Mouse (Mus musculus) CH12.LX (cell line): ENCODE results near the gene Hist1h3c. TPM values are rescaled to one million over a fixed set of nuclear protein-coding genes. Genes with fewer than 3 reads are reported as not detected.

Source experiments
- DNase-seq: peaks from one replicate; pipeline ENCODE4 v3.0.0-alpha.2; 2013; ENCODE audit errors: extremely low read depth
- H3K27ac ChIP-seq: 2 replicates; pipeline ENCODE4 v1.5.1; 2012; ENCODE audit warnings: low read depth, mild to moderate bottlenecking, control low read depth, moderate library complexity; ENCODE audit not compliant: insufficient read depth
- H3K27me3 ChIP-seq: replicated peaks from 2 replicates; pipeline ENCODE3; 2012; ENCODE audit warnings: inconsistent platforms
- H3K36me3 ChIP-seq, 2 experiments: replicated peaks in 1 of 2; 2 replicates each; pipeline versions ENCODE3 to v1.6.1; 2012; ENCODE audit warnings: inconsistent platforms in 1 of 2, low read length in 1 of 2, mild to moderate bottlenecking in 1 of 2, mixed read lengths in 1 of 2, moderate library complexity in 1 of 2; ENCODE audit not compliant: control insufficient read depth in 1 of 2, insufficient read depth in 1 of 2
- H3K4me1 ChIP-seq, 2 experiments: 2 replicates each; pipeline ENCODE4 v1.6.1; 2012; ENCODE audit warnings: inconsistent platforms in 1 of 2, moderate library complexity in 1 of 2; ENCODE audit not compliant: insufficient read depth in 2 of 2, control insufficient read depth in 1 of 2
- H3K4me2 ChIP-seq: 2 replicates; pipeline ENCODE4 v1.6.1; 2012; ENCODE audit warnings: low read depth, mild to moderate bottlenecking, control low read depth; ENCODE audit not compliant: poor library complexity, insufficient read depth, severe bottlenecking
- H3K4me3 ChIP-seq, 3 experiments: fragments of 150-350 bp in 1 of 3; sonication (generic) in 1 of 3; replicated peaks in 1 of 3; 2 replicates each; pipeline versions ENCODE3 to v1.5.1; 2011 to 2012; ENCODE audit warnings: low read depth in 2 of 3, low read length in 2 of 3, mild to moderate bottlenecking in 2 of 3, moderate library complexity in 2 of 3, control low read depth in 1 of 3, improper control_type of control experiment in 1 of 3, inconsistent platforms in 1 of 3, mixed read lengths in 1 of 3; ENCODE audit not compliant: poor library complexity in 1 of 3
- H3K79me2 ChIP-seq: replicated peaks from 2 replicates; pipeline ENCODE4 v1.6.1; 2012; ENCODE audit warnings: mild to moderate bottlenecking, moderate library complexity; ENCODE audit not compliant: control insufficient read depth, poor library complexity, insufficient read depth, severe bottlenecking; ENCODE audit errors: extremely low read depth
- H3K9ac ChIP-seq: 2 replicates; pipeline ENCODE4 v1.6.1; 2012; ENCODE audit warnings: low read depth, mild to moderate bottlenecking, control low read depth, moderate library complexity; ENCODE audit not compliant: insufficient read depth
- H3K9me3 ChIP-seq: replicated peaks from 2 replicates; pipeline ENCODE3; 2012; ENCODE audit warnings: low read length, inconsistent platforms, mixed read lengths
- BHLHE40 ChIP-seq: IDR thresholded peaks from 2 replicates; pipeline ENCODE4 v1.6.1; 2011; ENCODE audit warnings: mild to moderate bottlenecking, low read depth, low read length, improper control_type of control experiment
- CHD2 ChIP-seq: IDR thresholded peaks from 2 replicates; pipeline ENCODE4 v1.6.1; 2011; ENCODE audit warnings: low read length, improper control_type of control experiment
- CTCF ChIP-seq, 2 experiments: IDR thresholded peaks in 1 of 2; conservative IDR thresholded peaks in 1 of 2; 2 replicates each; pipeline ENCODE4 v1.5.1; 2011 to 2012; ENCODE audit warnings: low read depth in 2 of 2, low read length in 2 of 2, improper control_type of control experiment in 1 of 2, inconsistent platforms in 1 of 2, mild to moderate bottlenecking in 1 of 2, moderate library complexity in 1 of 2
- E2F4 ChIP-seq: IDR thresholded peaks from 2 replicates; pipeline ENCODE4 v1.6.1; 2011; ENCODE audit warnings: low read depth, low read length, improper control_type of control experiment; ENCODE audit not compliant: insufficient replicate concordance
- ELF1 ChIP-seq: IDR thresholded peaks from 2 replicates; pipeline ENCODE4 v1.6.1; 2014; ENCODE audit warnings: low read depth, mild to moderate bottlenecking, inconsistent platforms, low read length, improper control_type of control experiment
- EP300 ChIP-seq: IDR thresholded peaks from 2 replicates; pipeline ENCODE4 v1.6.1; 2011; ENCODE audit warnings: low read length, improper control_type of control experiment
- GABPA ChIP-seq: IDR thresholded peaks from 2 replicates; pipeline ENCODE4 v1.6.1; 2012; ENCODE audit warnings: low read depth, low read length, improper control_type of control experiment, inconsistent platforms; ENCODE audit not compliant: insufficient replicate concordance
- HCFC1 ChIP-seq: IDR thresholded peaks from 2 replicates; pipeline ENCODE4 v1.6.1; 2012; ENCODE audit warnings: low read depth, mild to moderate bottlenecking, inconsistent platforms, low read length, improper control_type of control experiment
- JUN ChIP-seq: IDR thresholded peaks from 2 replicates; pipeline ENCODE4 v1.6.1; 2011; ENCODE audit warnings: low read depth, mild to moderate bottlenecking, low read length, improper control_type of control experiment, moderate library complexity; ENCODE audit not compliant: insufficient read depth
- JUND ChIP-seq: conservative IDR thresholded peaks from 2 replicates; pipeline ENCODE4 v1.6.1; 2011; ENCODE audit warnings: low read depth, low read length, improper control_type of control experiment
- MAX ChIP-seq: IDR thresholded peaks from 2 replicates; pipeline ENCODE4 v1.6.1; 2011; ENCODE audit warnings: low read length, improper control_type of control experiment
- MAZ ChIP-seq: IDR thresholded peaks from 2 replicates; pipeline ENCODE4 v1.6.1; 2012; ENCODE audit warnings: low read depth, mild to moderate bottlenecking, inconsistent platforms, low read length, improper control_type of control experiment, moderate library complexity
- MEF2A ChIP-seq: IDR thresholded peaks from 2 replicates; pipeline ENCODE4 v1.6.1; 2014; ENCODE audit warnings: low read depth, mild to moderate bottlenecking, inconsistent platforms, low read length, improper control_type of control experiment, borderline replicate concordance
- MXI1 ChIP-seq: IDR thresholded peaks from 2 replicates; pipeline ENCODE4 v1.6.1; 2011; ENCODE audit warnings: mild to moderate bottlenecking, low read depth, low read length, improper control_type of control experiment
- MYC ChIP-seq: IDR thresholded peaks from 2 replicates; pipeline ENCODE4 v1.6.1; 2011; ENCODE audit warnings: low read depth, mild to moderate bottlenecking, improper control_type of control experiment, low read length
- NELFE ChIP-seq: IDR thresholded peaks from 2 replicates; pipeline ENCODE4 v1.6.1; 2011; ENCODE audit warnings: low read depth, low read length, improper control_type of control experiment
- NRF1 ChIP-seq: IDR thresholded peaks from 2 replicates; pipeline ENCODE4 v1.6.1; 2014; ENCODE audit warnings: low read depth, mild to moderate bottlenecking, inconsistent platforms, low read length, improper control_type of control experiment, moderate library complexity
- PAX5 ChIP-seq: IDR thresholded peaks from 2 replicates; pipeline ENCODE4 v1.6.1; 2012; ENCODE audit warnings: low read length, inconsistent platforms, mixed read lengths
- POLR2A ChIP-seq: IDR thresholded peaks from 2 replicates; pipeline ENCODE4 v1.6.1; 2011; ENCODE audit warnings: low read depth, mild to moderate bottlenecking, improper control_type of control experiment, low read length
- RAD21 ChIP-seq: IDR thresholded peaks from 2 replicates; pipeline ENCODE4 v1.6.1; 2011; ENCODE audit warnings: low read depth, mild to moderate bottlenecking, low read length, improper control_type of control experiment, moderate library complexity
- SIN3A ChIP-seq: IDR thresholded peaks from 2 replicates; pipeline ENCODE4 v1.6.1; 2012; ENCODE audit warnings: low read length, improper control_type of control experiment, inconsistent platforms
- SMC3 ChIP-seq: IDR thresholded peaks from 2 replicates; pipeline ENCODE4 v1.6.1; 2011; ENCODE audit warnings: low read depth, low read length, improper control_type of control experiment
- TBP ChIP-seq: conservative IDR thresholded peaks from 2 replicates; pipeline ENCODE4 v1.6.1; 2011; ENCODE audit warnings: low read depth, low read length, improper control_type of control experiment
- TCF12 ChIP-seq: IDR thresholded peaks from 2 replicates; pipeline ENCODE4 v1.6.1; 2014; ENCODE audit warnings: low read depth, mild to moderate bottlenecking, inconsistent platforms, low read length, improper control_type of control experiment
- UBTF ChIP-seq: IDR thresholded peaks from 2 replicates; pipeline ENCODE4 v1.6.1; 2012; ENCODE audit warnings: low read depth, mild to moderate bottlenecking, inconsistent platforms, low read length, improper control_type of control experiment, moderate library complexity
- USF1 ChIP-seq: IDR thresholded peaks from 2 replicates; pipeline ENCODE4 v1.6.1; 2014; ENCODE audit warnings: low read depth, mild to moderate bottlenecking, inconsistent platforms, low read length, improper control_type of control experiment
- USF2 ChIP-seq: conservative IDR thresholded peaks from 2 replicates; pipeline ENCODE4 v1.6.1; 2011; ENCODE audit warnings: low read depth, low read length, improper control_type of control experiment
- ZC3H11A ChIP-seq: IDR thresholded peaks from 2 replicates; pipeline ENCODE4 v1.6.1; 2012; ENCODE audit warnings: low read depth, mild to moderate bottlenecking, inconsistent platforms, low read length, improper control_type of control experiment
- ZKSCAN1 ChIP-seq: IDR thresholded peaks from 2 replicates; pipeline ENCODE4 v1.6.1; 2012; ENCODE audit warnings: low read depth, inconsistent platforms, low read length, improper control_type of control experiment, borderline replicate concordance
- ZMIZ1 ChIP-seq: IDR thresholded peaks from 2 replicates; pipeline ENCODE4 v1.6.1; 2012; ENCODE audit warnings: low read depth, mild to moderate bottlenecking, inconsistent platforms, low read length, improper control_type of control experiment
- dilution Hi-C: fragments of 300-500 bp; cut with MboI; formaldehyde crosslinking; loops from 2 replicates; pipeline ENCODE4 v1.14.3; 2020; ENCODE audit warnings: low sequenced_read_pairs; ENCODE audit not compliant: extremely low pct_unique_long_range_greater_than_20kb, extremely low pct_ligation_motif_present
- in situ Hi-C: fragments of 300-500 bp; cut with MboI; formaldehyde crosslinking; loops from 3 replicates; pipeline ENCODE4 v1.14.3; 2019; ENCODE audit warnings: low sequenced_read_pairs, low pct_ligation_motif_present, low pct_unique_long_range_greater_than_20kb, mixed read lengths
- polyA plus RNA-seq: library from polyadenylated mRNA; unstranded; fragments of >175 nt; gene quantifications from 2 replicates; pipeline ENCODE4 v1.2.1, GENCODE M21; 2012; ENCODE audit warnings: low read depth; ENCODE audit not compliant: insufficient read length
- total RNA-seq, 2 experiments: library from RNA; depleted of rRNA; stranded (reverse); fragments of 300-350 nt in 1 of 2; fragments of >200 nt in 1 of 2; gene quantifications; 2 replicates each; pipeline ENCODE4 v1.2.3; 2012 to 2014

The Hist1h3c gene
- total and polyA plus RNA-seq, 3 experiments: 7.3 to 1,847 (median 73.1) TPM

GRCm38 (mm10) chr13:23728472-23729191 lies 16.8 kb downstream of the Hist1h3c start:
- no peak overlapping the region for H3K9ac ChIP-seq
- no peaks in the 10 kb centered on the region for H3K36me3 ChIP-seq
- H3K79me2 ChIP-seq: no peaks in the 10 kb centered on the region
- no peak for DNase-seq
- dilution Hi-C loops (no loop called here), in situ Hi-C loops (loop anchor here (10.0 kb wide), 1 partner anchor 94 kb away; no protein-coding TSS in a partner anchor)
- H3K4me3 ChIP-seq: no peak overlapping the region
- no peak overlapping the region for H3K27ac ChIP-seq
- H3K27me3 ChIP-seq: no peaks in the 10 kb centered on the region
- no peaks in the 10 kb centered on the region for H3K9me3 ChIP-seq
- no peak overlapping the region for H3K4me2 ChIP-seq
- TF ChIP-seq ZC3H11A (no peak), PAX5 (no peak), USF1 (no peak), ELF1 (no peak), CHD2 (no peak), NELFE (no peak), RAD21 (no peak), SMC3 (no peak), JUND (no peak), CTCF (conservative IDR thresholded peaks at IDR 0.05 in 1 of 2, IDR thresholded peaks at IDR 0.05 in 1 of 2; ENCODE audit: low read depth in 2 of 2, low read length in 2 of 2) (no peak), MYC (no peak), E2F4 (no peak), MEF2A (no peak), UBTF (no peak), NRF1 (no peak), JUN (no peak), EP300 (no peak), MXI1 (no peak), MAX (no peak), TBP (no peak)
- H3K4me1 ChIP-seq: no peaks in the 10 kb centered on the region

GRCm38 (mm10) chr13:23725213-23725612 lies 20.2 kb downstream of the Hist1h3c start:
- TF ChIP-seq USF2 (no peak), MAZ (no peak), SMC3 (no peak), MAX (no peak), USF1 (no peak), BHLHE40 (no peak), RAD21 (no peak), TCF12 (no peak), POLR2A (no peak), HCFC1 (no peak), ELF1 (no peak), SIN3A (no peak), GABPA (no peak), CHD2 (no peak), ZC3H11A (no peak), ZMIZ1 (no peak), TBP (no peak), ZKSCAN1 (no peak)
- Histone ChIP-seq H3K79me2 (no peaks in the 10 kb centered on the region), H3K36me3 (no peaks in the 10 kb centered on the region), H3K4me2 (no peak overlapping the region), H3K9me3 (no peaks in the 10 kb centered on the region), H3K4me3 (no peak overlapping the region), H3K27ac (no peak overlapping the region), H3K9ac (no peak overlapping the region), H3K4me1 (no peaks in the 10 kb centered on the region), H3K27me3 (no peaks in the 10 kb centered on the region)
- DNase-seq: no peak
- in situ Hi-C loops: loop anchor here (10.0 kb wide), 1 partner anchor 90 kb away; no protein-coding TSS in a partner anchor
- dilution Hi-C loops: no loop called here
